Mouse (Mus musculus) ES-Bruce4 (cell line): ENCODE results near the gene Agrn.

Experiments
- CTCF ChIP-seq: IDR thresholded peaks from one replicate; pipeline ENCODE4 v1.8.1; 2011; ENCODE audit warnings: low read depth, low read length
- EP300 ChIP-seq: IDR thresholded peaks from 2 replicates; pipeline ENCODE4 v1.6.1; 2011; ENCODE audit warnings: low read depth, low read length; ENCODE audit not compliant: insufficient read depth
- POLR2A ChIP-seq: IDR thresholded peaks from one replicate; pipeline ENCODE4 v1.8.1; 2011; ENCODE audit warnings: low read length; ENCODE audit not compliant: insufficient read depth

DNA sequence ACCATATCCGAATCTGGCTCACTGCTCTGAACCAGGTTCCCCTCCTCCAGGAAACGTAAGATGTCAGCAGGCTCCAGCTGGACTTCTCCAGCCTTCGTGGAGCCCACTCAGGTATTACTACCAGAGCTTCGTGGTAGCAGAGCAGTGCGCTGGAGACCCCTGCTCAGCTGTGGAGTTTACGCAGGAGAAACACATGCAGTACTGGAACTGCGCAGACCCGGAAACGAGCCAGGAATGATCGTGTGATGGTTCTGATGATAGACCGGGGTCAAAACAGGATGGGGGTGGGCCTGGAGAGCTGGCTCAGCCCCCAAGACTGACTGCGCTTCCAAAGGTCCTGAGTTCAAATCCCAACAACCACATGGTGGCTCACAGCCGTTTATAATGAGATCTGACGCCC is 61.5 kb downstream of the Agrn start:
- TF ChIP-seq CTCF (no peak), EP300 (no peak), POLR2A (no peak)
